Mouse (Mus musculus) lung, embryonic 15.5 days (tissue): Measurements from ENCODE around the gene Ubac1. TPM values are rescaled to one million over a fixed set of nuclear protein-coding genes. Genes with fewer than 3 reads are reported as not detected.

ENCODE experiments used
- ATAC-seq: fragments of 200-750 bp; cut with Nextera tagmentation; 2 replicates; pipeline ENCODE4 v1.8.0; 2017; ENCODE audit warnings: moderate number of reproducible peaks, borderline replicate concordance; ENCODE audit not compliant: low FRiP score, low TSS enrichment; ENCODE audit errors: extremely low read depth
- H3K27ac ChIP-seq: fragments of 300-500 bp; sonication (generic); 2 replicates; pipeline ENCODE4 v1.5.1; 2015; ENCODE audit warnings: moderate library complexity, mild to moderate bottlenecking, inconsistent platforms
- H3K27me3 ChIP-seq: fragments of 300-500 bp; sonication (generic); 2 replicates; pipeline ENCODE4 v1.6.1; 2015; ENCODE audit warnings: inconsistent platforms
- H3K36me3 ChIP-seq: fragments of 300-500 bp; sonication (generic); 2 replicates; pipeline ENCODE4 v1.6.1; 2015; ENCODE audit warnings: inconsistent platforms
- H3K4me1 ChIP-seq: fragments of 300-500 bp; sonication (generic); 2 replicates; pipeline ENCODE4 v1.6.1; 2015; ENCODE audit warnings: inconsistent platforms
- H3K4me2 ChIP-seq: fragments of 300-500 bp; sonication (generic); 2 replicates; pipeline ENCODE4 v1.6.1; 2015; ENCODE audit warnings: inconsistent platforms, mild to moderate bottlenecking, moderate library complexity
- H3K4me3 ChIP-seq: fragments of 300-500 bp; sonication (generic); 2 replicates; pipeline ENCODE4 v1.5.1; 2015; ENCODE audit warnings: mild to moderate bottlenecking, inconsistent platforms
- H3K9ac ChIP-seq: fragments of 300-500 bp; sonication (generic); 2 replicates; pipeline ENCODE4 v1.6.1; 2015; ENCODE audit warnings: inconsistent platforms
- H3K9me3 ChIP-seq: fragments of 300-500 bp; sonication (generic); 2 replicates; pipeline ENCODE4 v1.6.1; 2016; ENCODE audit warnings: inconsistent platforms
- WGBS: fragments of 180-500 bp; shearing (Covaris S2); methylation state at CpG from one replicate; pipeline ENCODE4 v1.1.7; 2015; 5-methylcytosine and 5-hydroxymethylcytosine counted together
- polyA plus RNA-seq: library from polyadenylated mRNA; unstranded; fragments of >200 nt; fragmentation: Nextera tagmentation; extraction: Ambion mirVana; gene quantifications from 2 replicates; pipeline ENCODE4 v1.2.1, GENCODE M21; 2015

Gene Ubac1
- polyA plus RNA-seq, 1 experiment from 2014 or later = 71.7 TPM

GRCm38 (mm10) chr2:25986601-25987000, 34.9 kb downstream of the Ubac1 start:
- no peak for ATAC-seq
- H3K9me3 ChIP-seq = no peaks in the 10 kb centered on the region
- H3K27me3 ChIP-seq = no peaks in the 10 kb centered on the region
- no peak overlapping the region for H3K9ac ChIP-seq
- H3K4me1 ChIP-seq = peaks cover 11% of the 10 kb centered on the region
- no peak overlapping the region for H3K4me3 ChIP-seq
- no peak overlapping the region for H3K4me2 ChIP-seq
- 63% methylated on average over 5 of the region's 5 CpGs for WGBS
- H3K27ac ChIP-seq = no peak overlapping the region
- no peaks in the 10 kb centered on the region for H3K36me3 ChIP-seq

GRCm38 (mm10) chr2:25983159-25983907, 38.2 kb downstream of the Ubac1 start, which contains the start of gene Camsap1:
TSS of gene Camsap1 (minus strand) at chr2:25983282.
- peak within 1 kb of the TSS; percentile 95 for H3K9ac ChIP-seq

GRCm38 (mm10) chr2:25982426-25983091, 39.0 kb downstream of the Ubac1 start:
- H3K36me3 ChIP-seq = no peaks in the 10 kb centered on the region
- peaks cover 50% of the 10 kb centered on the region for H3K4me1 ChIP-seq

More at GRCm38 (mm10) chr2:25983159-25983907, 38.2 kb downstream of the Ubac1 start, which contains the start of gene Camsap1:
- peaks cover 42% of the 10 kb centered on the region for H3K4me1 ChIP-seq
- H3K27ac ChIP-seq = peak within 1 kb of the TSS; percentile 86
- WGBS = under 1% methylated on average over 44 of the region's 64 CpGs
- H3K4me2 ChIP-seq = peak within 1 kb of the TSS; percentile 75
- no peaks in the 10 kb centered on the region for H3K36me3 ChIP-seq
- no peaks in the 10 kb centered on the region for H3K9me3 ChIP-seq
- ATAC-seq = peak; percentile 100
- no peaks in the 10 kb centered on the region for H3K27me3 ChIP-seq
- peak within 1 kb of the TSS; percentile 97 for H3K4me3 ChIP-seq

GRCm38 (mm10) chr2:25982052-25982425, 39.5 kb downstream of the Ubac1 start:
- peaks cover 50% of the 10 kb centered on the region for H3K4me1 ChIP-seq
- H3K4me3 ChIP-seq = peak overlapping the region; percentile 97
- H3K27me3 ChIP-seq = no peaks in the 10 kb centered on the region
- H3K27ac ChIP-seq = peak overlapping the region; percentile 86; the same call in 1 of the 2 replicates
- peak overlapping the region; percentile 75 for H3K4me2 ChIP-seq
- H3K9me3 ChIP-seq = no peaks in the 10 kb centered on the region
- H3K36me3 ChIP-seq = no peaks in the 10 kb centered on the region
- 1% methylated on average over 16 of the region's 16 CpGs for WGBS
- H3K9ac ChIP-seq = peak overlapping the region; percentile 95
- ATAC-seq = no peak

More at GRCm38 (mm10) chr2:25982426-25983091, 39.0 kb downstream of the Ubac1 start:
- no peak for ATAC-seq
- Histone ChIP-seq H3K9me3 (no peaks in the 10 kb centered on the region), H3K27me3 (no peaks in the 10 kb centered on the region), H3K4me2 (peak overlapping the region; percentile 75), H3K4me3 (peak overlapping the region; percentile 97), H3K27ac (peak overlapping the region; percentile 86), H3K9ac (peak overlapping the region; percentile 95)
- under 1% methylated on average over 64 of the region's 76 CpGs for WGBS

GRCm38 (mm10) chr2:25978997-25979396, 42.5 kb downstream of the Ubac1 start:
- no peak overlapping the region for H3K9ac ChIP-seq

GRCm38 (mm10) chr2:25977587-25978239, 43.8 kb downstream of the Ubac1 start:
- WGBS = 50% methylated on average over 7 of the region's 7 CpGs
- ATAC-seq = no peak

More at GRCm38 (mm10) chr2:25978997-25979396, 42.5 kb downstream of the Ubac1 start:
- H3K9me3 ChIP-seq = no peaks in the 10 kb centered on the region
- no peak for ATAC-seq
- no peak overlapping the region for H3K4me2 ChIP-seq
- no peaks in the 10 kb centered on the region for H3K36me3 ChIP-seq
- no peaks in the 10 kb centered on the region for H3K27me3 ChIP-seq
- no peak overlapping the region for H3K4me3 ChIP-seq
- peaks cover 46% of the 10 kb centered on the region for H3K4me1 ChIP-seq
- no peak overlapping the region for H3K27ac ChIP-seq
- WGBS = 68% methylated on average over 4 of the region's 4 CpGs

GRCm38 (mm10) chr2:25975141-25975770, 46.3 kb downstream of the Ubac1 start:
- WGBS = 83% methylated on average over 4 of the region's 4 CpGs
- Histone ChIP-seq H3K9me3 (no peaks in the 10 kb centered on the region), H3K27ac (no peak overlapping the region), H3K27me3 (no peaks in the 10 kb centered on the region), H3K9ac (no peak overlapping the region), H3K4me3 (no peak overlapping the region), H3K4me2 (no peak overlapping the region), H3K36me3 (no peaks in the 10 kb centered on the region), H3K4me1 (peaks cover 34% of the 10 kb centered on the region)
- ATAC-seq = no peak

More at GRCm38 (mm10) chr2:25977587-25978239, 43.8 kb downstream of the Ubac1 start:
- Histone ChIP-seq H3K27ac (no peak overlapping the region), H3K36me3 (no peaks in the 10 kb centered on the region), H3K4me3 (no peak overlapping the region), H3K9me3 (no peaks in the 10 kb centered on the region), H3K4me2 (no peak overlapping the region), H3K9ac (no peak overlapping the region), H3K27me3 (no peaks in the 10 kb centered on the region), H3K4me1 (peaks cover 45% of the 10 kb centered on the region)

- ATAC-seq = no peak
- Histone ChIP-seq H3K9ac (no peak overlapping the region), H3K27ac (no peak overlapping the region), H3K4me3 (no peak overlapping the region), H3K27me3 (no peaks in the 10 kb centered on the region), H3K4me1 (peaks cover 9% of the 10 kb centered on the region), H3K9me3 (no peaks in the 10 kb centered on the region), H3K36me3 (peaks cover 11% of the 10 kb centered on the region), H3K4me2 (no peak overlapping the region)
- WGBS = 39% methylated on average over 2 of the region's 2 CpGs
These were observed 51.1 kb downstream of the Ubac1 start for GRCm38 (mm10) chr2:25970426-25970825.

GRCm38 (mm10) chr2:25969319-25969718, 52.2 kb downstream of the Ubac1 start:
- 64% methylated on average over 4 of the region's 4 CpGs for WGBS
- H3K4me3 ChIP-seq = no peak overlapping the region
- H3K36me3 ChIP-seq = peaks cover 22% of the 10 kb centered on the region
- no peaks in the 10 kb centered on the region for H3K9me3 ChIP-seq
- H3K27ac ChIP-seq = no peak overlapping the region
- no peak for ATAC-seq
- H3K4me1 ChIP-seq = peaks cover 9% of the 10 kb centered on the region
- no peaks in the 10 kb centered on the region for H3K27me3 ChIP-seq
- no peak overlapping the region for H3K4me2 ChIP-seq
- H3K9ac ChIP-seq = no peak overlapping the region

GRCm38 (mm10) chr2:25949291-25949690, 72.3 kb downstream of the Ubac1 start:
- H3K4me1 ChIP-seq = no peaks in the 10 kb centered on the region
- no peak overlapping the region for H3K9ac ChIP-seq
- H3K9me3 ChIP-seq = no peaks in the 10 kb centered on the region
- H3K4me2 ChIP-seq = no peak overlapping the region
- no peak overlapping the region for H3K4me3 ChIP-seq
- peaks cover 50% of the 10 kb centered on the region for H3K36me3 ChIP-seq
- WGBS = 93% methylated on average over 3 of the region's 3 CpGs
- no peaks in the 10 kb centered on the region for H3K27me3 ChIP-seq
- no peak overlapping the region; the same call in 1 of the 2 replicates for H3K27ac ChIP-seq
- ATAC-seq = no peak
